Mouse (Mus musculus) CD4-positive helper T cell, adult 2 months (primary cell): Measurements from ENCODE around the gene Rpp30.

Experiments used
- DNase-seq: peaks from one replicate; pipeline ENCODE4 v3.0.0-alpha.2; 2012; ENCODE audit warnings: low read depth, missing footprints, low spot score

Gene Rpp30

GRCm38 (mm10) chr19:36128440-36128839, 44.9 kb downstream of the Rpp30 start:
- no peak for DNase-seq

DNA sequence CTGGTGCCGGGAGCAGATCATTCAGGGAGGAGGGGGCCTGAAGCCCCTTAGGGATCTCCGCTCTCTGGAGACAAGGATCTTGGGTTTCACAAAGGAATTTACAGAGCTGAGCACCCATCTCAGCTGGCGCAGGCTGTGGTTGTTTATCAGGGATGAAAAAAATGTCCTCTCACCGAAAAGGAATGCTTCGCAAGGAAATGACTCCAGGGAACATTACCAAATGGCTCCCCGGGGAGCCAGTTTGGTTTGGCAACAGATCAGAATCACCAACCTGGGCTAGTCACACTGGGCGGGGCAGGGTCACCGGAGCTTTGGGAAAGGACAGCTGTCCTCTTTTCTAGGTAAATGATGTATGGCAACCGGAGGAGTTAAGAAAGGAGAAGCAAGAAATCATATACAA, 45.7 kb downstream of the Rpp30 start:
- DNase-seq: no peak

DNA sequence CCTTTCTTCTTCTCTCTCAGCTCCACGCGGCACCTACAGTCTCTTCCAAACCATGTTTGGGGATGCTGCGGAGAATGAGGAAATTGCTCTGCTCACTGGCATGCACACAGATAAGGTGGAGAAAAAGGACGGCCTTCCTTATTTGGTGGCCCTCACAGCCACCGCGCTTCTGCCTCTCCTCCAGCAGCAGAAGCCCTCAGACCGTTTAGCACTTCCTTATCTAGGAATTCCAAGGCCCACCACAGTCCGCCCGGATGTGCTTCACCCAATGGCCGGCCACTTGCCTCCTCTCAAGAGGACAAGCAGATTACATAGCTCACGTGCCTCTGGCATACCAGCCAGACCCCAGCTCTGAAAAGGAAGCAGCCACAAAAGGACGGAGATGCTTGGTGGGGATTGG, 46.1 kb downstream of the Rpp30 start:
- no peak for DNase-seq

- no peak for DNase-seq
Measured at GRCm38 (mm10) chr19:36130181-36130580, 46.7 kb downstream of the Rpp30 start.

- no peak for DNase-seq
Measured at GRCm38 (mm10) chr19:36131990-36132389, 48.5 kb downstream of the Rpp30 start.

GRCm38 (mm10) chr19:36133064-36133463, 49.5 kb downstream of the Rpp30 start:
- DNase-seq: no peak

DNA sequence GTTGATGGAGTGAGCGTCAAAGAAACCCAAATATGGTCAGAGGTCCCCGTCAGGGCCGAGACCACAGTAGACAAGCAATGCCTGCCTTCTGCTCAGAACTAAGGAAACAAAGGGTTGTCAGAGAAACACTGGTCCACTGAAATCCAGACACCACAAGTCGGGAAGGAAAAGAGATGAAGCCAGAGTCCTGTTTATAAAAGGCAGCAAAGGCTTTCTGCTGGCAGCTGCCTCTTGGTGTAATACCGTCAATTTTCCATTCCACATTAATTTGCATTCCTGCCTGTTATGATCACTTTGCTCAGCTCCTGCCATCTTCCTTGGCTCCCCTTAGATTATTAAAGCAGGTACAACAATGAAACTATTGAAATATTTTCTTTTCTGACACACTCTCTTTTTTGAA, 50.2 kb downstream of the Rpp30 start:
- DNase-seq: no peak

DNA sequence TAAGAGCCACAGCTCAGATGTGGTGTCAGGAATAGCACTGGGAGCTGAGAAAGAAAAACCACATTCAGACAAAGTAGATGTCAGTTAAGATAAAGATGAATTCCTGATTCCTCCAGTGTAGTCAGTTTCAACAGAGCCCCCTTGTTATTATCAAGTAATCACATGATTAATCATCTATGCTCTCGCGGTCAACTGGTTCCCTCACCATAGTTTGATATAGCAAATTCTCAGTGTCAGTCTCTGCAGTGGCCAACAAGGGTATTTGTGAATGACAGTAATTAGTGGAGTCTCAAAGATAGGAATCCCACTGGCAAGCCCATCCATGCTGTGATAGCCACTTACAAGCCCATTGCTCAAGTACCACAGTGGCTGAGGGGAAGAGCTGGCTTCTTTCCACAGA, 60.1 kb downstream of the Rpp30 start:
- DNase-seq: no peak

GRCm38 (mm10) chr19:36148578-36148977, 65.1 kb downstream of the Rpp30 start:
- DNase-seq: no peak

DNA sequence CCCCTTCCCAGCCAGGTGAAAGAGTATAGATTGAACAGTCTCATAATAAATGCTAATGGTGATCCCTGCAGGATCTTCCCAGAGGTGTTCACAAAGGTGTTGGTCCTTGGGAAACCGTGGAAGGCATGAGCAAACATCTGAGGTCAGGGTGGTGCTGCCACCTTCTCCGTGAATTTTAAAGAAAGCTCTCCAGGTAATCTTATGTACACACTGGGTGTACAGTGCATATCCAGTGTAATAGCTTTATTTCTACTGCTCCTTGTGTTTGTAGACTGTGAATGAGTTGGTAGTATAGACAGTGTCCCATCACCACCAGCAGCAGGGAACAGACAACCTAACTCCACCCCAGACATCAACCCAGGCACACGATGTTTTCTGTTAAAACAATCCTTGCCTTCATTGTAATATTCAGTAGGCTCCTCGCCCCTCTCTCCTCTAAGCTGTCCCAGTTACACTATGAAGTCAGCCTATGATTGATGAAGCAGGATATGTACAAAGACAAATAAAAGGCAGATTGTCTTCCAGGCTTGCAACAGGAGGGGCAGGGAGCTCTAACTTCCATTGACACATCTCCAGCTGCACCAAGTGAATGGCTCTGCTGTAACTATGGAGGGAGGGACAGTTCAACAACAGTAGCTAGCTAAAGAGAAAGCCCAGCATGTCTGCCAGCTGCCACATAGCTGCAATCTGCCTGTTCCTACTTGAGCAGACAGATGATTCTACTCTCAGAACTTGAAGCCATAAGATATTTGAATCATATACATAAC, 66.9 kb downstream of the Rpp30 start:
- no peak for DNase-seq
